Mouse (Mus musculus) G1E (cell line): ENCODE results near the gene Man1a. TPM values are rescaled to one million over a fixed set of nuclear protein-coding genes. Genes with fewer than 3 reads are reported as not detected.

Experiments used
- ATAC-seq: 2 replicates; pipeline ENCODE4 v1.8.0; 2016; ENCODE audit warnings: mild to moderate bottlenecking; ENCODE audit not compliant: insufficient number of reproducible peaks, poor library complexity, low FRiP score, severe bottlenecking; ENCODE audit errors: extremely low read depth
- DNase-seq: peaks from one replicate; pipeline ENCODE4 v3.0.0; 2012; ENCODE audit warnings: low spot score
- H3K27me3 ChIP-seq: 2 replicates; pipeline ENCODE4 v1.6.1; 2012; ENCODE audit warnings: mild to moderate bottlenecking, low read length, inconsistent platforms; ENCODE audit not compliant: insufficient read depth
- H3K36me3 ChIP-seq: replicated peaks from 2 replicates; pipeline ENCODE3; 2012; ENCODE audit warnings: mild to moderate bottlenecking, inconsistent platforms
- H3K4me1 ChIP-seq: 2 replicates; pipeline ENCODE4 v1.6.1; 2012; ENCODE audit warnings: low read depth, low read length, inconsistent platforms, mixed read lengths; ENCODE audit not compliant: insufficient read depth
- H3K4me3 ChIP-seq: 2 replicates; pipeline ENCODE4 v1.5.1; 2012; ENCODE audit warnings: low read depth, mild to moderate bottlenecking, inconsistent platforms, low read length, moderate library complexity, mixed read lengths
- H3K9me3 ChIP-seq: replicated peaks from 2 replicates; pipeline ENCODE4 v1.6.1; 2012; ENCODE audit warnings: inconsistent platforms
- CTCF ChIP-seq: IDR thresholded peaks from 2 replicates; pipeline ENCODE4 v1.5.1; 2012; ENCODE audit warnings: low read depth, low read length, inconsistent platforms, mixed read lengths
- GATA1 ChIP-seq: IDR thresholded peaks from 2 replicates; pipeline ENCODE4 v1.6.1; 2012; ENCODE audit warnings: borderline replicate concordance, low read length, inconsistent platforms, mixed read lengths
- GATA2 ChIP-seq: IDR thresholded peaks from 2 replicates; pipeline ENCODE4 v1.6.1; 2012; ENCODE audit warnings: low read depth, low read length, inconsistent platforms, borderline replicate concordance
- POLR2AphosphoS5 ChIP-seq: IDR thresholded peaks from 2 replicates; pipeline ENCODE4 v1.6.1; 2012; ENCODE audit warnings: low read depth, low read length, inconsistent platforms; ENCODE audit not compliant: insufficient replicate concordance
- TAL1 ChIP-seq: conservative IDR thresholded peaks from 2 replicates; pipeline ENCODE4 v1.6.1; 2012; ENCODE audit warnings: low read depth, low read length, inconsistent platforms, mixed read lengths
- polyA plus RNA-seq: library from polyadenylated mRNA; stranded (reverse); fragments of >175 nt; gene quantifications from 2 replicates; pipeline ENCODE4 v1.2.3, GENCODE M21; 2012
- total RNA-seq, 2 experiments: library from RNA; stranded (forward) in 1 of 2; stranded (reverse) in 1 of 2; fragments of 200-1000 nt in 1 of 2; fragments of >200 nt in 1 of 2; fragmentation: Nextera tagmentation in 1 of 2; gene quantifications; 2 replicates each; pipeline ENCODE4 v1.2.3; 2014 to 2017

Gene Man1a
- total and polyA plus RNA-seq, 3 experiments, result 0.03 to 6.6 (median 0.05) TPM

GRCm38 (mm10) chr10:54014116-54014758, 62.2 kb downstream of the Man1a start:
- no peak for TF ChIP-seq CTCF
- TF ChIP-seq POLR2AphosphoS5, result no peak
- TF ChIP-seq GATA1, result no peak
- no peak for TF ChIP-seq TAL1
- TF ChIP-seq GATA2, result no peak
- H3K36me3 ChIP-seq, result no peaks in the 10 kb centered on the region
- ATAC-seq (no peak), DNase-seq (no peak)
- H3K27me3 ChIP-seq, result no peaks in the 10 kb centered on the region
- no peaks in the 10 kb centered on the region for H3K4me1 ChIP-seq
- no peak overlapping the region for H3K4me3 ChIP-seq
- H3K9me3 ChIP-seq, result no peaks in the 10 kb centered on the region

GRCm38 (mm10) chr10:54013143-54013791, 63.1 kb downstream of the Man1a start:
- Histone ChIP-seq H3K4me3 (no peak overlapping the region), H3K27me3 (no peaks in the 10 kb centered on the region), H3K9me3 (no peaks in the 10 kb centered on the region), H3K36me3 (no peaks in the 10 kb centered on the region), H3K4me1 (no peaks in the 10 kb centered on the region)
- TF ChIP-seq TAL1 (no peak), POLR2AphosphoS5 (no peak), CTCF (no peak), GATA1 (no peak), GATA2 (no peak)
- DNase-seq, result no peak
- no peak for ATAC-seq

GRCm38 (mm10) chr10:54009154-54009553, 67.3 kb downstream of the Man1a start:
- no peaks in the 10 kb centered on the region for H3K4me1 ChIP-seq
- ATAC-seq (no peak), DNase-seq (no peak)
- no peak overlapping the region for H3K4me3 ChIP-seq
- H3K9me3 ChIP-seq, result no peaks in the 10 kb centered on the region
- no peaks in the 10 kb centered on the region for H3K27me3 ChIP-seq
- TF ChIP-seq GATA2 (no peak), TAL1 (no peak), GATA1 (no peak), CTCF (no peak), POLR2AphosphoS5 (no peak)
- no peaks in the 10 kb centered on the region for H3K36me3 ChIP-seq

- DNase-seq (no peak), ATAC-seq (no peak)
- Histone ChIP-seq H3K36me3 (no peaks in the 10 kb centered on the region), H3K27me3 (no peaks in the 10 kb centered on the region), H3K9me3 (no peaks in the 10 kb centered on the region), H3K4me1 (no peaks in the 10 kb centered on the region), H3K4me3 (no peak overlapping the region)
- no peak for TF ChIP-seq CTCF
- TF ChIP-seq GATA1, result no peak
- TF ChIP-seq POLR2AphosphoS5, result no peak
- TF ChIP-seq TAL1, result no peak
- TF ChIP-seq GATA2, result no peak
Measured at GRCm38 (mm10) chr10:54006868-54007267, 69.5 kb downstream of the Man1a start.

GRCm38 (mm10) chr10:54005847-54006246, 70.6 kb downstream of the Man1a start:
- Histone ChIP-seq H3K9me3 (no peaks in the 10 kb centered on the region), H3K27me3 (no peaks in the 10 kb centered on the region), H3K4me1 (no peaks in the 10 kb centered on the region), H3K36me3 (no peaks in the 10 kb centered on the region), H3K4me3 (no peak overlapping the region)
- no peak for ATAC-seq
- no peak for DNase-seq
- no peak for TF ChIP-seq CTCF
- TF ChIP-seq TAL1, result no peak
- TF ChIP-seq GATA2, result no peak
- TF ChIP-seq POLR2AphosphoS5, result no peak
- no peak for TF ChIP-seq GATA1

- H3K36me3 ChIP-seq, result no peaks in the 10 kb centered on the region
- H3K9me3 ChIP-seq, result no peaks in the 10 kb centered on the region
- no peaks in the 10 kb centered on the region for H3K4me1 ChIP-seq
- no peak overlapping the region for H3K4me3 ChIP-seq
- no peak for DNase-seq
- no peak for ATAC-seq
- no peaks in the 10 kb centered on the region for H3K27me3 ChIP-seq
- TF ChIP-seq POLR2AphosphoS5, result no peak
- TF ChIP-seq GATA1, result no peak
- TF ChIP-seq CTCF, result no peak
- no peak for TF ChIP-seq GATA2
- TF ChIP-seq TAL1, result no peak
Measured at GRCm38 (mm10) chr10:54002936-54003335, 73.5 kb downstream of the Man1a start.
